ENCODE assay signal across 12 mouse cellular contexts in the genomic region with DNA sequence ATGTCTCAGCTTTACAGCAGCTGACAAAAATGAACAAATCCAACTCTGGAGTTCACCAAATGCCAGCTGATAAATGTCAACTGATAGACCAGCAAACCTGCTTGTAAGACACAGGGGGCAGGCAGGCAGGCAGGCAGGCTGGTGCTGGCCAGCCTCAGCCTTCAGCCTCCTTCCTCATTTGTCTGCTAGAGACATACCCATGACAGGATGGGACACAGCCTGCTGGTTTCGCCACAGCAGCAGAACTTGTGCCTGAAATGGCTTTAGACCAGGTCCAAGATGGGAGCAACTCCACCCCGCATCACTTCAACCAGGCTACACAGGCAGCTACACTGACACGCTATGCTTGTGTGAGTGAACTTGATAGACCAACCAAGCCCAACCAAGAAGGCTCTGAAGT. TPM values are rescaled to one million over a fixed set of nuclear protein-coding genes. Genes with fewer than 3 reads are reported as not detected.
DNase-seq lines count a peak whose midpoint lies in the region; ATAC-seq and TF ChIP-seq lines count a peak whose summit lies in the region.
"Had no signal": no experiment of that assay in that cellular context is flagged by ENCODE, and none has a peak within 500 bp of the region (broad histone marks: within the 10 kb centered on the region; RNA-seq: fewer than 3 reads in every experiment).

No protein-coding gene starts in this region.

- no peak for DNase-seq in lung, postnatal 0 days (ENCODE audit: low spot score)
- DNase-seq in lung, adult 2 months: no peak
- DNase-seq in adrenal gland, postnatal 14 days: no peak
- no peak for DNase-seq in adrenal gland, adult 18-20 months (ENCODE audit: low spot score in 2 of 2)
- DNase-seq: cerebellum, adult 11 months; kidney, postnatal 10 days had no signal

- TF ChIP-seq POLR2A in lung, adult 2 months (IDR thresholded peaks at IDR 0.05; ENCODE audit: borderline replicate concordance, extremely low read depth, low read depth, low read length): no peak
- TF ChIP-seq POLR2A in olfactory bulb, adult 2 months (IDR thresholded peaks at IDR 0.05; ENCODE audit: insufficient read depth, low read depth, low read length): no peak

- TF ChIP-seq EP300 in lung, postnatal 0 days (IDR thresholded peaks at IDR 0.05): no peak

- TF ChIP-seq CTCF in lung, postnatal 0 days (IDR thresholded peaks at IDR 0.05): no peak
- no peak for TF ChIP-seq CTCF in lung, adult 2 months (IDR thresholded peaks at IDR 0.05; ENCODE audit: insufficient read depth, low read length)
- TF ChIP-seq CTCF in olfactory bulb, adult 2 months (IDR thresholded peaks at IDR 0.05; ENCODE audit: insufficient read depth, low read depth, low read length): no peak

- H3K4me3 ChIP-seq in lung, postnatal 0 days (ENCODE audit: low read depth, low read length): no peak overlapping the region
- H3K4me3 ChIP-seq in lung, adult 2 months (replicated peaks; ENCODE audit: extremely low read depth, low read depth, low read length): no peak overlapping the region
- H3K4me3 ChIP-seq in forebrain, embryonic 16.5 days (replicated peaks; ENCODE audit: low read length): no peak overlapping the region
- H3K4me3 ChIP-seq in olfactory bulb, adult 2 months (ENCODE audit: insufficient read depth, low read depth, low read length): no peak overlapping the region
- no peak overlapping the region for H3K4me3 ChIP-seq in intestine, embryonic 16.5 days (ENCODE audit: low read length)
- H3K4me3 ChIP-seq: heart, embryonic 13.5 days had no signal

- no peaks in the 10 kb centered on the region for H3K9me3 ChIP-seq in lung, postnatal 0 days (ENCODE audit: low read length)
- H3K9me3 ChIP-seq in forebrain, embryonic 16.5 days (ENCODE audit: control insufficient read depth, low read length): no peaks in the 10 kb centered on the region
- no peaks in the 10 kb centered on the region for H3K9me3 ChIP-seq in intestine, embryonic 16.5 days (ENCODE audit: control insufficient read depth, low read length)
- H3K9me3 ChIP-seq: heart, embryonic 13.5 days had no signal

- no peaks in the 10 kb centered on the region for H3K27me3 ChIP-seq in lung, postnatal 0 days (replicated peaks; ENCODE audit: insufficient read depth, low read length)
- no peaks in the 10 kb centered on the region for H3K27me3 ChIP-seq in forebrain, embryonic 16.5 days (replicated peaks; ENCODE audit: control insufficient read depth, insufficient read depth, low read length)
- H3K27me3 ChIP-seq in intestine, embryonic 16.5 days (replicated peaks; ENCODE audit: control insufficient read depth, insufficient read depth, low read length): no peaks in the 10 kb centered on the region
- H3K27me3 ChIP-seq: heart, embryonic 13.5 days had no signal

- WGBS in lung, postnatal 0 days: 86% methylated on average over 3 of the region's 3 CpGs
- whole genome bisulfite sequencing in lung, adult 2 months: 84% methylated on average over 3 of the region's 3 CpGs
- 78% methylated on average over 3 of the region's 3 CpGs for WGBS in forebrain, embryonic 16.5 days
- WGBS in olfactory bulb, adult 2 months: 78% methylated on average over 3 of the region's 3 CpGs
- WGBS in intestine, embryonic 16.5 days: 89% methylated on average over 3 of the region's 3 CpGs

- H3K4me1 ChIP-seq in lung, postnatal 0 days (ENCODE audit: insufficient read depth, low read depth, low read length): no peaks in the 10 kb centered on the region; the same call in 1 of the 2 replicates
- H3K4me1 ChIP-seq in lung, adult 2 months (ENCODE audit: control insufficient read depth, insufficient read depth, low read length): peaks cover 12% of the 10 kb centered on the region; the same call in 1 of the 2 replicates
- peaks cover 17% of the 10 kb centered on the region for H3K4me1 ChIP-seq in forebrain, embryonic 16.5 days (replicated peaks; ENCODE audit: control insufficient read depth, insufficient read depth, low read length)
- H3K4me1 ChIP-seq in olfactory bulb, adult 2 months (ENCODE audit: control insufficient read depth, insufficient read depth, low read length): peaks cover 23% of the 10 kb centered on the region
- H3K4me1 ChIP-seq in intestine, embryonic 16.5 days (ENCODE audit: control insufficient read depth, insufficient read depth, low read length): peaks cover 6% of the 10 kb centered on the region; the same call in 1 of the 2 replicates

- 0 out of 2 replicates have a peak, but pooled peaks cover 5% of the 10 kb centered on the region for H3K36me3 ChIP-seq in lung, postnatal 0 days (ENCODE audit: insufficient read depth, low read length)
- no peaks in the 10 kb centered on the region for H3K36me3 ChIP-seq in forebrain, embryonic 16.5 days (ENCODE audit: control insufficient read depth, insufficient read depth)
- H3K36me3 ChIP-seq in intestine, embryonic 16.5 days (ENCODE audit: control insufficient read depth, insufficient read depth, low read length): 0 out of 2 replicates have a peak, but pooled peaks cover 4% of the 10 kb centered on the region

- H3K4me2 ChIP-seq in lung, postnatal 0 days (replicated peaks; ENCODE audit: low read depth, low read length): no peak overlapping the region
- H3K4me2 ChIP-seq in forebrain, embryonic 16.5 days (ENCODE audit: low read length): no peak overlapping the region
- no peak overlapping the region for H3K4me2 ChIP-seq in intestine, embryonic 16.5 days (ENCODE audit: low read depth, low read length)
- H3K4me2 ChIP-seq: heart, embryonic 13.5 days had no signal

- 0 out of 2 replicates have a peak overlapping the region, but pooled peaks have one; percentile 5 for H3K27ac ChIP-seq in lung, postnatal 0 days (ENCODE audit: low read length)
- peak overlapping the region; percentile 67 for H3K27ac ChIP-seq in forebrain, embryonic 16.5 days (ENCODE audit: low read length)
- peak overlapping the region; percentile 6; the same call in 1 of the 2 replicates for H3K27ac ChIP-seq in olfactory bulb, adult 2 months (ENCODE audit: insufficient read depth, low read depth, low read length)
- H3K27ac ChIP-seq in intestine, embryonic 16.5 days (ENCODE audit: low read length): no peak overlapping the region
- H3K27ac ChIP-seq: heart, embryonic 13.5 days had no signal

- no peak overlapping the region for H3K9ac ChIP-seq in lung, postnatal 0 days (replicated peaks; ENCODE audit: low read depth)
- H3K9ac ChIP-seq in forebrain, embryonic 16.5 days (replicated peaks; ENCODE audit: low read depth, low read length): no peak overlapping the region
- no peak overlapping the region for H3K9ac ChIP-seq in intestine, embryonic 16.5 days (ENCODE audit: low read depth, low read length)
- H3K9ac ChIP-seq: heart, embryonic 13.5 days had no signal

- ATAC-seq in lung, postnatal 0 days: no peak
- ATAC-seq in forebrain, embryonic 16.5 days: no peak
- ATAC-seq in megakaryocyte progenitor cell, adult 5-6 weeks (replicated peaks; ENCODE audit: poor library complexity): peak; percentile 82
- ATAC-seq in intestine, embryonic 16.5 days: no peak

RNA-seq across cellular contexts. Expression of a gene that starts 46.2 kb away (rescaled TPM):
- 0.04 TPM in 1 of 2 replicates, not detected in the other for polyA plus RNA-seq in lung, postnatal 0 days (2015; fragmentation: Nextera tagmentation; extraction: Ambion mirVana)
- polyA plus RNA-seq in lung, adult 2 months (2012; rRNA removed): 0.05 TPM in 1 of 2 replicates, not detected in the other
- 19.3 and 25.8 TPM in 2 replicates for polyA plus RNA-seq in forebrain, embryonic 16.5 days (2015; fragmentation: Nextera tagmentation; extraction: Ambion mirVana)
- not detected in 2 replicates for total RNA-seq in megakaryocyte progenitor cell, adult 5-6 weeks (2015)
- total RNA-seq in megakaryocyte progenitor cell, adult 5-6 weeks (2017): not detected in 2 replicates
- polyA plus RNA-seq in olfactory bulb, adult 2 months (2012; ENCODE audit: insufficient read depth, insufficient read length, low replicate concordance, missing spikeins): not detected in 2 replicates
- 0.33 and 1.4 TPM in 2 replicates for total RNA-seq in adrenal gland, postnatal 14 days (2021)
- 0.93 and 1.0 TPM in 2 replicates for polyA plus RNA-seq in intestine, embryonic 16.5 days (2015; fragmentation: Nextera tagmentation; extraction: Ambion mirVana)
- total RNA-seq in adrenal gland, adult 18-20 months (2021): 1 to 10 TPM in 1 of 2 experiments, under 1 TPM in 1; 0.64 to 1.1 TPM
- total RNA-seq: megakaryocyte-erythroid progenitor cell, adult 5-6 weeks had no signal
